Mouse (Mus musculus): ENCODE measurements around the gene Aox1.

GRCm38 (mm10) chr1:58071006-58071405 is 41.3 kb downstream of the Aox1 start:
- TF ChIP-seq POLR2A (IDR thresholded peaks at IDR 0.05; ENCODE audit: control insufficient read depth, low read depth, low read length) (no peak), CTCF (IDR thresholded peaks at IDR 0.05; ENCODE audit: control insufficient read depth, insufficient read depth, insufficient replicate concordance, low read depth, low read length) (no peak)
